Mouse (Mus musculus): ENCODE measurements at regions not wholly inside any gene's neighbourhood (a gene's known extent, or its start where the extent isn't known, plus 50 kb on each side); places are given as distances from the start of the nearest gene placed in this dataset.

DNA sequence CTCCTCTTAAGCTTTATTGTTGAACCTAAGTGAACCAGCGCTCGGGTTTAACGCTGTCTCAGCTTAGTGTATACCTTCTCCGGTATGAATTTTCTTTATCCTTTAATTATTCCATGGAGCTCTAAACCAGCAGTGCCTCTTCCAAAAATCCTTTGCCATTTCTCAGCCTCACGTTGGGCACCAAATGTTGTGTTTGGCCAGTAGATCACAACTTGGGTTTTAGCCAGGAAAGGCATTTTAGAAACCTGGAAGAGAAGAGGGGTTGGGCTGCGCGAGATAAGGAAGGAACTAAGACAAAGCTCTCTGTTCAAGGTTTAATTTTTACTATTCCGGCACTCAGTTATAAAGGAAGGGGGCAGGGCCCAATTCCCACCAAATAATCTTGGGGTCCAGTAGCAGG, 61.9 kb upstream of the Gm14444 start:
- DNase-seq = no peak
- intact Hi-C loops (cut with DNase I; ENCODE audit: low total_unique reads) = no loop called here
